Mouse (Mus musculus) cortical plate, adult 2 months (tissue): ENCODE data around the gene Ccdc91.

Source experiments
- CTCF ChIP-seq: fragments of 200-500 bp; IDR thresholded peaks from 2 replicates; pipeline ENCODE4 v1.5.1; 2011; ENCODE audit warnings: mild to moderate bottlenecking, control low read depth, low read length; ENCODE audit not compliant: insufficient read depth; ENCODE audit errors: extremely low read depth
- POLR2A ChIP-seq: fragments of 200-500 bp; IDR thresholded peaks from 2 replicates; pipeline ENCODE4 v1.6.1; 2011; ENCODE audit warnings: mild to moderate bottlenecking, low read length, control low read depth; ENCODE audit not compliant: insufficient read depth; ENCODE audit errors: extremely low read depth

DNA sequence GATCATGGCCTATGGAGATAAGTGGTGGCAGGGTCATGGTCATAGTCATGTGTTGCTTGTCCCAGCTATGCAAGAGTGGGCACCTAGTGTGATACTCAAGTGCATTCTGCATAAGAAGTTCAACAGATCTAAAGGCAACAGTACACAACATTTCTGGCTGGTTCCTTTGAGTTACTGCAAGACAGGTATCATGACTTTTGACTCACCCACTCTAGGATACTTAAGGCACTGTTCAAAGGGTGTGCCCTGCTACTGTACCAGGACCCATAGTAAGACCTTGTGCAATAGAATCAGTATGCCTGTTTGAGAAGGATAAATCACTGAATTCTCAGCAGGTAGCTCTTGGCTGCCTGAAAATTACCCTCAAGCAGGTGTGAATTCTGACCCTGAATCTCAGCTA lies 182.4 kb downstream of the Ccdc91 start:
- TF ChIP-seq POLR2A (no peak), CTCF (no peak)
